Mouse (Mus musculus): Measurements from ENCODE around the gene BC028528.

DNA sequence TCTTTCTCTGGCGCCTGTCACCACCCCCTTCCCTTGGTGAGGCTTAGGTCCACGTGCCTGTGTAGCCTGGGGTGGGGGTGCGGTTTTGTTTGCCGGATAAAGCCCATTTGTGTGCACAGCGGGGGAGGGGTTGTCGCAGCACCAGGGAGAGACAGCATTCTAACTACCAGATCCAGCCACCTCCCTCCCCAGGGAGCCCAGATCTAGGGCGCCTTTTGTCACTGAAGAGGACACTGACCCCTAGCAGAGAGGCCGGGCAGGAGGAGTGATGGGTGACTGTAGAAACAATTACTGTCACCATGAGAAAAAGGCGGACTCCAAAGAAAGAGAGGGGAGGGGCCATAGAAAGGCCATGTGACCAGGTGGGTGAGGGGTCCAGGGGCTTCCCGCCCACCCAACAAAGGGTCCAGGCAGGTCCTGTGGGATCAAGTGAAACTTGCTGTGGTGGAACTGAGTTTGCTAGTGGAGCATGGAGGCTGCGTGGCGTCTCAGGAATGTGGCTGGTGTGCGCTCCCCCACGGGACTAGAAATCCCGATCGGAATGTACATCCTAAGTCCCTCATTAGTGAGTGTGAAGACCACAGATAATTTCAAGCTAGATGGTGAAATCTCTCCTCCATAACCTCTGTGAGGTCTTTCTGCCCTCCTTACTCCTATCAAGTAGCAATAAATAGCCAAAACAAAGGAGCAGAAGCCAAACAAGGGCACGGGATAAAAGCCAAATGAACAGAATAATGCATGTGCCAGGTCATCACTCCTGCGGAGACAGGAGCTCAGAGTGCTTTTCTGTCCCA lies 13.5 kb upstream of the BC028528 start:
- TF ChIP-seq POLR2A (IDR thresholded peaks at IDR 0.05; ENCODE audit: low read depth, low read length) (no peak), CTCF (IDR thresholded peaks at IDR 0.05; ENCODE audit: borderline replicate concordance, insufficient read depth, low read length) (no peak)

Measured in embryonic fibroblast, embryonic 13.5 days (primary cell).